Mouse (Mus musculus): Measurements from ENCODE around the gene Ano10. TPM values are rescaled to one million over a fixed set of nuclear protein-coding genes. Genes with fewer than 3 reads are reported as not detected.

Gene Ano10
- polyA plus RNA-seq, 1 experiment from 2014 or later: 38.4 TPM

DNA sequence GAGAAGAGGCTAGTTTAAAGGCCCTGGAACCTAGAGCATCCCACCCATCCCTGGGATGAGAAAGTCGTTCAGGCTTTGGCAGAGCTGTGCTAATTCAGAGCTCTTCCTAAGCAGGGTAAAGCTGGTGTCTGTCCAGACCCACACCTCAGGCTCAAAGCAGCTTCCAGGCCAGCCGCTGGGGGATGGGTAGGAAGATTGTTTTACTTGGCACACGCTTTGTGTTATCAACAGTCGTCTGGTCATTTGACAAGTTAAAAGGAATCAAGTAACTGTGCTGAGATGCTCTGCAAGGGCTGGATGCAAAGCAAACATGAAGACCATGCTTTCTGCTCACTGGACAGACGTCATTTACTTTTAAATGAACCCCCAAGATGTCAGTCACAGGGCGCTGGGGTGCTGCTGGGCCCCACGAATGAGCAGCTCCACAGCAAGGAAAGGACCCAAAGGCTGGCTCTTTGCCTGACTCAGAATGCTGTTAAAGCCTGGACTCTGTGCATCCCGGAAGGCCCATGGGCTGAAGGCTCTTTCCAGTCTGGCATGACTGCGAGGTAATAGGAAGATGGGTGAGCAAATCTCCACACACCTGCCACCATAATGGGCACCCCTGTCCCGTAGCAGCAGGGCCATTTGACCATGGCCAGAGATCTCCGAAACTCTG is 88.6 kb downstream of the Ano10 start:
- no peak overlapping the region for H3K4me2 ChIP-seq
- no peak overlapping the region for H3K9ac ChIP-seq
- no peak overlapping the region for H3K4me3 ChIP-seq (ENCODE audit: low read depth, low read length)
- H3K36me3 ChIP-seq (ENCODE audit: insufficient read depth): no peaks in the 10 kb centered on the region
- DNase-seq (peak; percentile 84), ATAC-seq (ENCODE audit: insufficient read depth) (peak; percentile 86)
- WGBS: 31% methylated on average over 11 of the region's 11 CpGs
- H3K27me3 ChIP-seq (ENCODE audit: insufficient read depth, low read length): no peaks in the 10 kb centered on the region
- TF ChIP-seq CTCF (IDR thresholded peaks at IDR 0.05; ENCODE audit: low read depth): no peak
- H3K27ac ChIP-seq (ENCODE audit: low read depth): peak overlapping the region; percentile 52; the same call in 1 of the 2 replicates
- no peaks in the 10 kb centered on the region for H3K9me3 ChIP-seq (ENCODE audit: low read depth, low read length)
- peaks cover 13% of the 10 kb centered on the region for H3K4me1 ChIP-seq (ENCODE audit: insufficient read depth)

DNA sequence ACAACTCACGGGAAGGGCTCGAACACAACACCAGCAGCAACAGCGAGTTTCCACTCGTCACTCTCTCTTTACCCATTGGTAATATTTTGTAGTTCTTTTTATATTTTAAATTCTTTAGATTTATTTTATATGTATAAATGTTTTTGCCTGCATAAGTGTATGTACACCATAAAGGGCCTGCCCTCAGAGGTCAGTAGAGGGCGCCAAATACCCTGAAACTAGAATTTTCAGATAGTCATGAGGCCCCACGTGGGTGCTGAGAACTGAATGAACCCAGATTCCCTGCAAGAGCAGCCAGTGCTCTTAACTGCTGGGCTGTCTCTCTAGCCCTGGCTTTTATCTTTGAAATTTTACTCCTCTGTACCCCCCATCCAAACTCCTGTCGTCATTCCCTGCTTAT is 89.7 kb downstream of the Ano10 start:
- H3K4me1 ChIP-seq (ENCODE audit: insufficient read depth): peaks cover 13% of the 10 kb centered on the region
- no peaks in the 10 kb centered on the region for H3K36me3 ChIP-seq (ENCODE audit: insufficient read depth)
- WGBS: 65% methylated on average over 7 of the region's 7 CpGs
- H3K27me3 ChIP-seq (ENCODE audit: insufficient read depth, low read length): no peaks in the 10 kb centered on the region
- no peaks in the 10 kb centered on the region for H3K9me3 ChIP-seq (ENCODE audit: low read depth, low read length)
- H3K27ac ChIP-seq (ENCODE audit: low read depth): no peak overlapping the region
- no peak overlapping the region for H3K4me3 ChIP-seq (ENCODE audit: low read depth, low read length)
- peak; percentile 67 for DNase-seq
- ATAC-seq (ENCODE audit: insufficient read depth): 0 out of 2 replicates have a peak, but pooled peaks have one; percentile 16
- H3K9ac ChIP-seq: no peak overlapping the region
- no peak overlapping the region for H3K4me2 ChIP-seq
- TF ChIP-seq CTCF (IDR thresholded peaks at IDR 0.05; ENCODE audit: low read depth): peak; percentile 20; the same call in 1 of the 2 replicates

DNA sequence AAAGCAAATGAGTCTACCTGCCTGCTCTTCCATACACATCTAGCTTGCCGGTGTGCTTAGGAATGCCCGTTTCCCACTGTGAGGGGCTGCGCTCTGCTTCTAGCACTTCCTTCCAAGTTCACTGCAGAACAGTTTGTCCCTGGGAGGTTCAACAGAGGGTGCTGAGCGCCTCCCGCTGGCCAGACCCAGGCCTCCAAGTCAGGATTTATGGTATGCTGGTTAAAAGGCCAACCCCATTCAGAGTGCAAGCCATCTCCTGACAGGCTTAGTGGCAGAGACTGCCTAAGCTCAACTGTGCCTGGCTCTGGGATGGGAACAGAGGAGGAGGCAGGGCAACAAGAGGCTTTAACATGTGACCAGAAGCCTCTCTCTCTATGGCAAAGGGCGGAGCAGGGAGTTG is 95.0 kb downstream of the Ano10 start:
- no peaks in the 10 kb centered on the region for H3K4me1 ChIP-seq (ENCODE audit: insufficient read depth)
- WGBS: 36% methylated on average over 6 of the region's 6 CpGs
- H3K36me3 ChIP-seq (ENCODE audit: insufficient read depth): no peaks in the 10 kb centered on the region

DNA sequence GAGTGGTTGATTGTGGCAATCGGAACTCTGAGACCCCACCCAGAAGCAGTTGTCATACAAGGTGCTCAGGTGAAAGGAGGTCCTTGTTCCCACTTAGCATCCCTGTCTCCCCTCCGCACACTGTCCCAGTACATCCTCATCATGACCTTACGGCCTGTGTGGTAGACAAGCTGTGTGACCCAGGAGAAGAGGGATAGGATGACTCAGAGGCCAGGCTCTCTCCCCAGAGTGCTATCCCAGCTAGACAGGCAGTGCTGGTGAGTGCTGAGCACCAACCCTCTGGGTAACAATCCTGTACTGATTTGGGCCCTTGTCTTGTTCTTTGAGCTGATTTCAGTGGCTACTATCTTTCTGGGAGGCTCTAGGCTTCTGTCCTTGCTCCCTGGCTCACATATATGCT is 95.6 kb downstream of the Ano10 start:
- Histone ChIP-seq H3K27ac (ENCODE audit: low read depth) (no peak overlapping the region), H3K4me1 (ENCODE audit: insufficient read depth) (no peaks in the 10 kb centered on the region), H3K4me2 (no peak overlapping the region), H3K9ac (no peak overlapping the region), H3K4me3 (ENCODE audit: low read depth, low read length) (no peak overlapping the region), H3K27me3 (ENCODE audit: insufficient read depth, low read length) (no peaks in the 10 kb centered on the region), H3K9me3 (ENCODE audit: low read depth, low read length) (no peaks in the 10 kb centered on the region), H3K36me3 (ENCODE audit: insufficient read depth) (no peaks in the 10 kb centered on the region)
- ATAC-seq (ENCODE audit: insufficient read depth) (no peak), DNase-seq (no peak)
- no peak for TF ChIP-seq CTCF (IDR thresholded peaks at IDR 0.05; ENCODE audit: low read depth)
- WGBS: 81% methylated on average over 3 of the region's 3 CpGs

More for the DNA sequence above, 95.0 kb downstream of the Ano10 start:
- H3K27ac ChIP-seq (ENCODE audit: low read depth): no peak overlapping the region
- TF ChIP-seq CTCF (IDR thresholded peaks at IDR 0.05; ENCODE audit: low read depth): peak; percentile 59
- H3K9ac ChIP-seq: no peak overlapping the region
- H3K4me3 ChIP-seq (ENCODE audit: low read depth, low read length): no peak overlapping the region
- peak; percentile 59 for DNase-seq
- no peaks in the 10 kb centered on the region for H3K27me3 ChIP-seq (ENCODE audit: insufficient read depth, low read length)
- no peaks in the 10 kb centered on the region for H3K9me3 ChIP-seq (ENCODE audit: low read depth, low read length)
- ATAC-seq (ENCODE audit: insufficient read depth): peak; percentile 30; the same call in 1 of the 2 replicates
- no peak overlapping the region for H3K4me2 ChIP-seq

DNA sequence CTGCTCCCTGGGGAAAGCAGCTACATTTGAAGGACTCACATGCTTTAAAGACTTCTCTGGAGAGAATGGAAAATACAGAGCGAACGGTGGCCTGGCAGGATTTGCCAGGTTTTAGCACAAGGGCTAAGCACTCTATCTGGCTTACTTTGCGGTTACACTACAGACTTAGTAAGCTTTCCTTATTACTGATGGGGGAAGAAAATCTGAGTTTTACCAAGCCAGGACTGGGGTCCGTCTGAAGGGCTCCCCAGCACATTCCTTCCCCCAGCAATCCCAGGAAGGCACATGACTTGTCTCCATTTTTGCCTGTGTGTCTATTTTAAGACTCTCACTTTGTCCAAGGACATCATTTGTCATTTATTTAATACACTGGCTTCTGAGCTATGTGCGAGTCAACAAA is 97.2 kb downstream of the Ano10 start:
- no peak overlapping the region for H3K9ac ChIP-seq
- TF ChIP-seq CTCF (IDR thresholded peaks at IDR 0.05; ENCODE audit: low read depth): no peak
- WGBS: 67% methylated on average over 5 of the region's 5 CpGs
- H3K9me3 ChIP-seq (ENCODE audit: low read depth, low read length): no peaks in the 10 kb centered on the region
- 0 out of 2 replicates have a peak overlapping the region, but pooled peaks have one; percentile 36 for H3K27ac ChIP-seq (ENCODE audit: low read depth)
- H3K4me3 ChIP-seq (ENCODE audit: low read depth, low read length): no peak overlapping the region
- H3K36me3 ChIP-seq (ENCODE audit: insufficient read depth): no peaks in the 10 kb centered on the region
- no peaks in the 10 kb centered on the region for H3K27me3 ChIP-seq (ENCODE audit: insufficient read depth, low read length)
- DNase-seq: no peak
- no peak for ATAC-seq (ENCODE audit: insufficient read depth)
- H3K4me1 ChIP-seq (ENCODE audit: insufficient read depth): no peaks in the 10 kb centered on the region
- no peak overlapping the region for H3K4me2 ChIP-seq

DNA sequence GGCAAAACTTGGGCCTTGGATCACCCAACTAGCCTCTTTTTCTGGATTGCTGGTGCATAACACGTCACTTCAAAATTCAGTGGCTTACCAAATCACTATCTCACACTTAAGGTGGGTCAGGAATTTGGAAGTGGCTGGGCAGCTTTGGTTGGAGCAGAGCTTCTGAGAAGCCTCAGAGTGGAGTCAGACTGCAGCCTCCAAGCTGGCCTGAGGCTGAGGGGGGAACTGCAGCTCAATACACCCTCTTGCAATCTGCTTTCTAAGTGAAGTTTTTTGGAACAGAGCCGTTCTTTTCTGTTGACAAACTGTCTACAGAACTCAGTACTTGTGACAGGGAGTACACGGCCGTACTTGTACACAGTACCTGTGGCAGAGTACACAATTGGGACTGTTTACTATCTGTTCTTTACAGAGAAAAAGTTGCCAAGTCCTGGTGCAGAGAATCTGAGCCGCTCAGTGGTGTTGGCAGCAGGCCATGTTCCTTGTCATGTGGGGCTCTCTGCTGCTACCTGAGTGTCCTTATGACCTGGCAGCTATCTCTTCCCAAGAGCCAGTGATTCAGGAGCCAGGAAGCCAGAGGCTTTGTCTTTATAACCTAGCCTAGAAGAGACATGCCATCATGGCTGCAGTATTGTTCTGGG is 99.1 kb downstream of the Ano10 start:
- 53% methylated on average over 5 of the region's 5 CpGs for WGBS
- ATAC-seq (ENCODE audit: insufficient read depth) (no peak), DNase-seq (peak; percentile 38)
- Histone ChIP-seq H3K4me3 (ENCODE audit: low read depth, low read length) (no peak overlapping the region), H3K27ac (ENCODE audit: low read depth) (peak overlapping the region; percentile 20; the same call in 1 of the 2 replicates), H3K4me2 (no peak overlapping the region), H3K4me1 (ENCODE audit: insufficient read depth) (no peaks in the 10 kb centered on the region), H3K9ac (no peak overlapping the region), H3K9me3 (ENCODE audit: low read depth, low read length) (no peaks in the 10 kb centered on the region), H3K27me3 (ENCODE audit: insufficient read depth, low read length) (no peaks in the 10 kb centered on the region), H3K36me3 (ENCODE audit: insufficient read depth) (no peaks in the 10 kb centered on the region)
- TF ChIP-seq CTCF (IDR thresholded peaks at IDR 0.05; ENCODE audit: low read depth): no peak

DNA sequence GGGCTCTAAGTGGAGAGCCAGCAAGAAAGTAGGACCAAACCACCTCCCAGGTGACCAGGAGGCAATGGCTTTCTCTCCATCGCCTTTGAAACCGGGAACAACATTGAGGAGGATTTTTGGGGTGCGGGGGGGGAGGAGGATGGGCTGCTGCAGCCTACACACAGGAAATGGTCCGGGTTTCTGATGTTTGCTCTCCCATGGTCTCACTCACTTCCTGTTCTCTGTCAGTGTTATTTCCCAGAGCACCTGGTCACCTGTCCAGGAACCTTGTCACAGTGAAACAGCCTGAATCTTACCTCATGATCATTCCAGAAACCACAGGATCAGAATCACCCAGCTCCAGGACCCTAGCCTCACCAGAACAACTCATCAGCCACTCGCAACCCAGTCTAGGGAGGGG is 100.4 kb downstream of the Ano10 start:
- Histone ChIP-seq H3K4me3 (ENCODE audit: low read depth, low read length) (no peak overlapping the region), H3K36me3 (ENCODE audit: insufficient read depth) (no peaks in the 10 kb centered on the region), H3K4me2 (no peak overlapping the region), H3K9ac (no peak overlapping the region), H3K27ac (ENCODE audit: low read depth) (no peak overlapping the region), H3K4me1 (ENCODE audit: insufficient read depth) (no peaks in the 10 kb centered on the region), H3K27me3 (ENCODE audit: insufficient read depth, low read length) (no peaks in the 10 kb centered on the region), H3K9me3 (ENCODE audit: low read depth, low read length) (no peaks in the 10 kb centered on the region)
- DNase-seq: no peak
- 84% methylated on average over 5 of the region's 5 CpGs for WGBS
- ATAC-seq (ENCODE audit: insufficient read depth): no peak
- no peak for TF ChIP-seq CTCF (IDR thresholded peaks at IDR 0.05; ENCODE audit: low read depth)

Measured in lung, embryonic 14.5 days (tissue).